Mouse (Mus musculus): ENCODE results near the gene Anp32a.

The Anp32a gene

DNA sequence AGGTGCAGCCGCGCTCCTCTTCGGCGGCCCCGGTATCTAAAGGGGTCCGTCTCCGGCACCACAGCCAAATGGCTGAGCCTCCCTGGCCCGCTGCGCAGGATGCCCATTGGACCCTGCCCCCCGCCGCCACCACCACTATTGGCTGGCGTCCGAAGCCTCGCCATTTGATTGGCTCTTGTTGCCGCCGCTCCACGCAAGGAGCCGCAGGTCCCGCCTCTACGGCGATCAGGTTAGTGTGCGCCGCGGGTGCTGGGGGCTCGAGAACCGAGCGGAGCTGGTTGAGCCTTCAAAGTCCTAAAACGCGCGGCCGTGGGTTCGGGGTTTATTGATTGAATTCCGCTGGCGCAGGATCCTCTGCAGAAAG, at the start of gene Anp32a:
Gene Anp32a, plus strand, starts transcription at position 171 of the 364 bp plus-strand sequence.
- DNase-seq: peak; percentile 99

DNA sequence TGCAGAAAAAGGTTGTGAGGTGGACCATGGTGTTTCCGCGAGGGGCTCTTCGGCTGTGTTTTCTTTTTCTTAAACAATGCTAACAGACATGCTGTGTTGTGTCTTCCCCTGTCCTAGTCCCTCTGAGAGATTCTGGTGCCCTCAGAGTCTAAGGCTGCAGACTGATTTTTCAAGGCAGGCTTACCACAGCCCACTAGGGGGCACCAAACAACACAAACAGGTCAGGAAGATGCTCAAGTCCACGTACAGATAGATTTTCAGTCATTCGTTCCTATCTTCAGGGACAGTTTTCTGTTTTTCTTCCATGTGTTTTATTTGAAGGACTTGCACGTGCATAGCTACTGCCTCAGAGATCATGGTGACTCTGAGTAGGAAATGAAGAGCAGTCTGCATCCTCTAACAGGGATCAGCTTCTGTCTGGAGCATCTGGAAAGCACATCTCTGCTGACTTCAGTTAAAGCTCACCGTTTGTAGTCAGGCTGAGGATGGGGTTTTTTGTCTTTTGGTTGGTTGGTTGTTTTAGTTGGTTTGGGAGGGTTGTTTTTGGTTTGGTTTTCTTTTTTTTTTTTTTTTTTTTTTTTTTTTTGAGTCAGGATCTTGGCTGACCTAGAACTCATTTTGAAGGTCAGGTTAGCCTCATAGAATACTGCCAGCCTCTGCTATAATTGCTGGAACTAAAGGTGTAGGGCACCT, 45.9 kb upstream of the Anp32a start:
- peak; percentile 87 for DNase-seq

- DNase-seq: no peak
These were observed 44.2 kb upstream of the Anp32a start for GRCm38 (mm10) chr9:62296891-62297290.

DNA sequence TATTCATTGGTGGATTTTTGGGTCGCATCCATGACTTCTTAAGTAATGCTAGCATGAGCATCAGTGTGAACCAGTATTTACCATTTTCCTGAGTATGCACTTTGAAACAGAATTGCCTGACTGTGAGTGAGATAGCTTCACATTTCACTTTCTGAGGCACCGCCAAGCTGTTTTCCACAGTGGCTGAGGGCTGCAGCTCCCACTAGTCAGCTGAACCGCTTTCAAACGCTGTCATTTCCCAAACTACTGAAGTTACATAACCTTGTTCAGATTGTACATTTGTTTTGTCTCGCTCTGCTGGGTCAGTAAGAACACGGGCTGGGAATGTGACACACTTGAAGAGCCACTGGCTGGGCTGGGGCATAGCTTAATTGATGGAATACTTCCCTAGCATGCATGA, 25.5 kb upstream of the Anp32a start:
- no peak for DNase-seq

DNA sequence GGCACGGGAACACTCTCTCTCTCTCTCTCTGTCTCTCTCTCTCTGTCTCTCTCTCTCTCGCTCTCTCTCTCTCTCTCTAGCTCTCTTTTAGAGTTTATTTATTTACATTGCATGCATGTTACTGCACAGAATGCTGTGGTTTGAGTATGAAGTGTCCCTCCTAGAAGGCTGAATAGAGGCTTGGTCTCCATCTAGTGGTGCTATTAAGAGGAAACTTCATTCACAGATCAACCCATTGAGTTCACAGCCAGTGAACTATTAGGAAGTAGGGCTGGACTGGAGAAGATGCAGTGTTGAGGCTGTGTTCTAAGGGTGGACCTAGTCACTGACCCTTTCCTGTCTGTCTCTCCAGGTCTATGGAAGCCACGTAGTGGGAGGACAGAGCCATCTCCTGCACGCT, 22.4 kb upstream of the Anp32a start:
- DNase-seq: no peak

DNA sequence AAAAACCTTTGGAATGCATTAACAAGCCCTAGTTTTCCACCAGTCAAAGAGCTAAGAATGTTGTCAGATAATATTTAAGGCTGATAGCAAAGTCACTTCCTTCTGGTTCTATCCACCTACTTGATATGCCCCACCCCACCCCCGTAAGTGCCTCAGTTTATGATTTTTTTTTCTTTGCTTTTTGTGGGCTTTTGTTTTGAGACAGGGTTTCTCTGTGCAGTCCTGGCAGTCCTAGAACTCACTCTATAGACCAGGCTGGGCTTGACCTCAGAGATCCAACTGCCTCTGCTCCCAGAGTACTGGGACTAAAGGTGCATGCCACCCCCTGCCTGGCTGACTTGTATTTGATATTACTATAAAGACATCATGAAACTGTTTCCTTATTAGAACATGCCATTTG, 17.3 kb upstream of the Anp32a start:
- no peak for DNase-seq

DNA sequence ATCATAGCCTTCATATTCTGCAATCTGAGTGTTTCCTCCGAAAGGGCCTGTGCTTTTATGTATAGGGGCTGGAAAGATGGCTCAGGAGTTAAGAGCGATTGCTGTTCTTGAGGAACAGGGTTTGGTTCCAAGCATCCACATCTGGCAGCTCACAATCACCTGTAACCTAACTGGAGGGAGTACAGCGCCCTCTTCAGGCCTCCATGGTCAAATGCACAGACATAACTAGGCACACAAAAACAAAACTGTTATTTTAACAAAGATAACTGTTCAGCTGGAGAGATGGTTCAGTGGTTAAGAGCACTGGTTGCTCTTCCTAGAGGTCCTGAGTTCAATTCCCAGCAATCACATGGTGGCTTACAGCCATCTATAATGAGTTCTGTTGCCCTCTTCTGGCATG, 15.1 kb upstream of the Anp32a start:
- no peak for DNase-seq

GRCm38 (mm10) chr9:62334298-62334825, 6.7 kb upstream of the Anp32a start:
- no peak for DNase-seq

DNA sequence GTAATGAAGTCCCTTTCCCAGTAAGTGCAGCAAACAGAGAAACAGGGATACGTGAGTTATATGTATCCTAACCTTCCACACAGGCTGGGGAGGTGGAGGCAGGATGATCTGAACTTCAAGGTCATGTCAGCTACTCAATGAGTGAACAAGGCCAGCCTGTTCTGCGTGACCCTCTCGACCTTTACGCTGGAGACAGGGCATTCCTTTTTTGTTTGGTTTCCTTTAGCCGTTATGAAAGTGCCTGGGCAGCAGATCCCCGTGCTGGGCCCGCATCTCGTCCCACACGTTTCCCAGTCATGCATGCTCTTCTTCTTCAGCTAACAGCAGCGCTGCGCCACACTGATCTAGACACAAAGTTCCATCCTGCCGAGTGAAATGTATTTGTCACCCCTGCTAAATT, 5.7 kb upstream of the Anp32a start:
- DNase-seq: no peak

- DNase-seq: peak; percentile 59
These were observed 3.0 kb upstream of the Anp32a start for GRCm38 (mm10) chr9:62337924-62338635.

GRCm38 (mm10) chr9:62338636-62339191, 2.4 kb upstream of the Anp32a start:
- no peak for DNase-seq

- DNase-seq: no peak
These were observed 581 bp upstream of the Anp32a start for GRCm38 (mm10) chr9:62340301-62341122.

DNA sequence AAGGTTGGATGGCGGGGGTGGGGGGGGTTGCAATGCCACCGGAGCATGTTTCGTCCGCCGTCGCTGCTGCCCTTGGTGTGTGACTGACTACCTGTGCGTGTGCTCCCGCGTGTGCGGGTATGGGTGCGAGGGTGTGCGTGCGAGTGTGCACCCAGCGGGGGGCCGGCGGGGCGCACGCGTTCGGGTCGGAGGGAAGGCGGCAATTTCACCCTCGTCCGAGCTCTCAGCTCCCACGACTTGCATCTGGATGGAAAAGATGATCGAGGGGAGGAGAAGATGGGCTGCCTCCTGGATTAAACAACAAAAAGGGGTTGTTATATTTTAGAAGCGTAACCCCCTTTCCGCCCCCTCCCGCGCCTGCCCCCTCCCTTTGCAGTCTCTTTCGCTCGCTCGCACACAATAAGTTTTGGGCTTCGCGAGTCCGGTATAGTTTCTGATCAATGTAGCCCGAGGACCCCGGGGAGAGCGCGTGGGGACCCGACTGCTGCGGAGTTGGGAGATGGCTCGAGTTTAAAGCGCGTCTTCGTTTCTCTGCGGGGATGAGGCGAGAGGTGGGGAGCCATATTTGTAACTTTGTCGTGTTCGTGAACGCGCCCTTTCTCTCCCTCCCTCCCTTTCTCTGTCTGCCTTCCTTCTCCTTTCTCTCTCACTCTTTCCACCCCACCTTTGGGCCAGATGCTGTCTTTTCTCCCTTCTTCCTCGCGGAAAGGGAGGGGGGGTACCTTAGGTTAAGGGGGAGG, 778 bp downstream of the Anp32a start:
- peak; percentile 33 for DNase-seq

- DNase-seq: peak; percentile 63
These were observed 1.5 kb downstream of the Anp32a start for GRCm38 (mm10) chr9:62342441-62343191.

GRCm38 (mm10) chr9:62343192-62343903, 2.3 kb downstream of the Anp32a start:
- DNase-seq: peak; percentile 87

- peak; percentile 77 for DNase-seq
These were observed 2.9 kb downstream of the Anp32a start for GRCm38 (mm10) chr9:62343904-62344491.

- DNase-seq: peak; percentile 68
These were observed 3.5 kb downstream of the Anp32a start for GRCm38 (mm10) chr9:62344545-62344944.

DNA sequence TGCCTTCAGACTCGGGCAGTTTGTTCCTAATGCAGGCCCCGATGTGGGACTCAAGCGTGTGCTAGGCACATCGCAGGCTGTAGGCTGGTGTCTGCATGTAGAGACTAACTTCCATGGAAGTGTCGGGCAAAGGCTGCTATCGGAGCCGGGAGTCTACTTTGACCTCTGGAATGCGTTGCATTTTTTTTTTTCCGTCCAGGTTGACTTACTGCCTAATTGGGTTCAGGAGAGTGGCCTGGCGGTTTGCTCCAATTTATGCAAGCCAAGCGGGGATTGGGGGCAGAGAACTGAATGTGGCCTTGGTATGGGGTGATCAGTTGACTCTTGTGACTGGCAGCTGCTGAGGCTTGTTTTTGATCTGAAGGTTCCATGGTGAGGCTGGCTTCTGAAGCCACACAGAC, 4.0 kb downstream of the Anp32a start:
- DNase-seq: no peak

DNA sequence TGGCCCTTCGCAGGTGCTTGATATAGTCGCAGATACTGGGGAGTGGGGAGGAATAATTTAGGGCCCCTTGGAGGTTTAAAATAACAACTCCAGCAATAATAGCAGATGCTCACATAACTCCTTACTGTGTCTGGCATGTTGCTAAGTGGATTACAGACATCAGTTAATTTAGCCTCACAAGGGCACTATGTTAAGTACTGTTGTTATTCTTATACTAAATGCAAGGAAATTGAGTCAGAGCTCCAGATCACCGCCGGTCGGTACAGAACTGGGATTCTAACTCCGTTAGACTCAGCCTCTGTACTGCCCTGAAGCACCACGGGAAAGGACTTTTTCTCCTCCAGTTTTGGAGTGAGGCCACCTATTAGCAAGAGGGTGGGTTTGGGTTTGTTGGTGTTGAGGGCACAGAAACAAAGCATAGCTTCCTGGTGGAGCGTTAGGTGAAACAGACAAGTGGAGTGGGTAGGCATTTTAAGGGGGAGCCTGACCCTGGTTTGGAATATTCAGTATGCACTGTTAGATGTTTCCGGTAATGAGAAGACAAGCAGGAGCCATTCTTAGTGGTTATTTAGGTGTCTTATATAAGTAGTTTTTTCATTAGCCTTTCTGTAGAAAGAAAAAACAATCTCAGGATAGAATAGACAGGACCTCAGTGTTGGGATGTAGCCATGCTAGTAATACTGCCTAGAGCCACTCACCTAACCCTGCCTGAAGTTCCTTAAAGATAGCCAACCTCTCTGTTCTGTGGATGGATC, 4.7 kb downstream of the Anp32a start:
- no peak for DNase-seq

- DNase-seq: no peak
These were observed 5.2 kb downstream of the Anp32a start for GRCm38 (mm10) chr9:62346388-62346679.

Measured in lung, postnatal 14 days (tissue).